Mouse (Mus musculus) lung, postnatal 0 days (tissue): ENCODE results near the gene Il11ra1. TPM values are rescaled to one million over a fixed set of nuclear protein-coding genes. Genes with fewer than 3 reads are reported as not detected.
"Not testable (repeated sequence)": the region's sequence is repeated elsewhere in the genome, so short reads cannot be mapped to it uniquely, and the experiment has no call there.

Experiments
- ATAC-seq: fragments of 200-750 bp; cut with Nextera tagmentation; 2 replicates; pipeline ENCODE4 v1.8.0; 2017; ENCODE audit warnings: moderate library complexity
- DNase-seq: peaks from one replicate; pipeline ENCODE4 v3.0.0-alpha.2; 2016; ENCODE audit warnings: low spot score
- H3K27ac ChIP-seq: fragments of 300-500 bp; sonication (generic); 2 replicates; pipeline ENCODE4 v1.5.1; 2014; ENCODE audit warnings: antibody characterized with exemption, mild to moderate bottlenecking, low read length, mixed read lengths
- H3K27me3 ChIP-seq: fragments of 300-500 bp; sonication (generic); replicated peaks from 2 replicates; pipeline ENCODE4 v1.6.1; 2014; ENCODE audit warnings: low read length, mixed read lengths; ENCODE audit not compliant: insufficient read depth
- H3K36me3 ChIP-seq: fragments of 300-500 bp; sonication (generic); 2 replicates; pipeline ENCODE4 v1.6.1; 2014; ENCODE audit warnings: low read length, mixed read lengths; ENCODE audit not compliant: insufficient read depth
- H3K4me1 ChIP-seq: fragments of 300-500 bp; sonication (generic); 2 replicates; pipeline ENCODE4 v1.6.1; 2014; ENCODE audit warnings: antibody characterized with exemption, low read depth, low read length, mixed read lengths; ENCODE audit not compliant: insufficient read depth
- H3K4me2 ChIP-seq: fragments of 300-500 bp; sonication (generic); replicated peaks from 2 replicates; pipeline ENCODE4 v1.6.1; 2014; ENCODE audit warnings: low read depth, mild to moderate bottlenecking, low read length, moderate library complexity, mixed read lengths
- H3K4me3 ChIP-seq: fragments of 300-500 bp; sonication (generic); 2 replicates; pipeline ENCODE4 v1.5.1; 2014; ENCODE audit warnings: low read depth, low read length
- H3K9ac ChIP-seq: fragments of 300-500 bp; sonication (generic); replicated peaks from 2 replicates; pipeline ENCODE4 v1.6.1; 2014; ENCODE audit warnings: low read depth, mild to moderate bottlenecking
- H3K9me3 ChIP-seq: fragments of 300-500 bp; sonication (generic); 2 replicates; pipeline ENCODE4 v1.6.1; 2016; ENCODE audit warnings: low read length, mixed read lengths
- WGBS: fragments of 180-500 bp; shearing (Covaris S2); extraction: QIAGEN DNeasy Blood & Tissue Kit; methylation state at CpG from one replicate; pipeline ENCODE4 v1.1.7; 2014; 5-methylcytosine and 5-hydroxymethylcytosine counted together
- polyA plus RNA-seq: library from polyadenylated mRNA; unstranded; fragments of >200 nt; fragmentation: Nextera tagmentation; extraction: Ambion mirVana; gene quantifications from 2 replicates; pipeline ENCODE4 v1.2.1, GENCODE M21; 2015

Gene Il11ra1
- polyA plus RNA-seq, 1 experiment from 2014 or later: 62.1 TPM

- ATAC-seq: peak; percentile 57; the same call in 1 of the 2 replicates
- peak overlapping the region; percentile 27 for H3K4me3 ChIP-seq
- H3K27me3 ChIP-seq, H3K27ac ChIP-seq, H3K9me3 ChIP-seq, H3K9ac ChIP-seq, H3K4me1 ChIP-seq, H3K36me3 ChIP-seq: not testable (repeated sequence)
- DNase-seq: peak; percentile 88
- H3K4me2 ChIP-seq: peak overlapping the region; percentile 37
- WGBS: 3% methylated on average over 12 of the region's 25 CpGs
These were observed 73.7 kb downstream of the Il11ra1 start for GRCm38 (mm10) chr4:41773502-41773901.

GRCm38 (mm10) chr4:41774002-41774401 is 74.2 kb downstream of the Il11ra1 start, which contains the start of gene Ccl27a:
Gene Ccl27a, minus strand, starts transcription at chr4:41774247.
- 2% methylated on average over 12 of the region's 14 CpGs for WGBS
- H3K27ac ChIP-seq, H3K9ac ChIP-seq, H3K9me3 ChIP-seq, H3K36me3 ChIP-seq, ATAC-seq, H3K27me3 ChIP-seq, H3K4me1 ChIP-seq: not testable (repeated sequence)
- peak within 1 kb of the TSS; percentile 37 for H3K4me2 ChIP-seq
- peak; percentile 83 for DNase-seq
- peak within 1 kb of the TSS; percentile 27 for H3K4me3 ChIP-seq

GRCm38 (mm10) chr4:41774506-41774905 is 74.7 kb downstream of the Il11ra1 start:
- not testable (repeated sequence) for H3K4me1 ChIP-seq, H3K36me3 ChIP-seq, H3K9ac ChIP-seq, H3K4me3 ChIP-seq, ATAC-seq, H3K27me3 ChIP-seq, H3K9me3 ChIP-seq, H3K27ac ChIP-seq, DNase-seq
- peak overlapping the region; percentile 37; the same call in 1 of the 2 replicates for H3K4me2 ChIP-seq
- WGBS: 73% methylated on average over 3 of the region's 3 CpGs

- not testable (repeated sequence) for DNase-seq, H3K4me3 ChIP-seq, H3K36me3 ChIP-seq, H3K27ac ChIP-seq, H3K4me1 ChIP-seq, ATAC-seq, H3K4me2 ChIP-seq, H3K9ac ChIP-seq, H3K9me3 ChIP-seq, H3K27me3 ChIP-seq
- 82% methylated on average over 1 of the region's 1 CpGs for WGBS
These were observed 76.1 kb downstream of the Il11ra1 start for GRCm38 (mm10) chr4:41775840-41776239.

- H3K27ac ChIP-seq, H3K27me3 ChIP-seq, H3K9ac ChIP-seq, ATAC-seq, H3K4me3 ChIP-seq, H3K36me3 ChIP-seq, H3K4me2 ChIP-seq, DNase-seq, H3K9me3 ChIP-seq, H3K4me1 ChIP-seq: not testable (repeated sequence)
- WGBS: 22% methylated on average over 5 of the region's 9 CpGs
These were observed 81.5 kb downstream of the Il11ra1 start for GRCm38 (mm10) chr4:41781271-41781670.

GRCm38 (mm10) chr4:41781748-41782485 is 82.1 kb downstream of the Il11ra1 start:
- peak; percentile 15 for DNase-seq
- not testable (repeated sequence) for H3K27me3 ChIP-seq, H3K27ac ChIP-seq, ATAC-seq, H3K4me1 ChIP-seq, H3K9ac ChIP-seq, H3K9me3 ChIP-seq, H3K4me3 ChIP-seq, H3K4me2 ChIP-seq, H3K36me3 ChIP-seq
- WGBS: 18% methylated on average over 9 of the region's 21 CpGs

- not testable (repeated sequence) for H3K4me2 ChIP-seq, DNase-seq, H3K27me3 ChIP-seq, H3K9ac ChIP-seq, H3K4me3 ChIP-seq, H3K4me1 ChIP-seq, ATAC-seq, H3K36me3 ChIP-seq, H3K9me3 ChIP-seq, H3K27ac ChIP-seq
- 53% methylated on average over 4 of the region's 4 CpGs for WGBS
These were observed 82.9 kb downstream of the Il11ra1 start for GRCm38 (mm10) chr4:41782711-41783110.

GRCm38 (mm10) chr4:41783197-41783596 is 83.4 kb downstream of the Il11ra1 start:
- H3K4me3 ChIP-seq, ATAC-seq, H3K4me1 ChIP-seq, H3K4me2 ChIP-seq, H3K27me3 ChIP-seq, H3K9me3 ChIP-seq, H3K27ac ChIP-seq, H3K36me3 ChIP-seq, H3K9ac ChIP-seq, DNase-seq: not testable (repeated sequence)
- 40% methylated on average over 3 of the region's 3 CpGs for WGBS
